Mouse (Mus musculus): ENCODE results near the gene Fev.

GRCm38 (mm10) chr1:74872218-74872617 is 13.0 kb downstream of the Fev start:
- TF ChIP-seq CTCF (IDR thresholded peaks at IDR 0.05; ENCODE audit: extremely low read depth, insufficient read length, insufficient replicate concordance, low read depth, low read length), result no peak
- TF ChIP-seq POLR2A (IDR thresholded peaks at IDR 0.05; ENCODE audit: low read depth, low read length), result no peak

Data from small intestine, adult 2 months (tissue).